Comparison of ENCODE assay signal across 13 mouse cellular contexts in genomic region chr9:66581694-66582093, GRCm38 (mm10).
"Had no signal": no experiment of that assay in that cellular context is flagged by ENCODE, and none has a peak within 500 bp of the region (broad histone marks: within the 10 kb centered on the region; RNA-seq: fewer than 3 reads in every experiment).

No protein-coding gene starts in this region.

- H3K27ac ChIP-seq: limb, embryonic 10.5 days; liver, embryonic 15.5 days; midbrain, embryonic 10.5 days; neural tube, embryonic 15.5 days had no signal

- ATAC-seq: lung, postnatal 0 days had no signal

- H3K4me3 ChIP-seq: limb, embryonic 10.5 days; liver, embryonic 15.5 days; midbrain, embryonic 10.5 days; myocyte; neural tube, embryonic 15.5 days had no signal

- DNase-seq: kidney, postnatal 25 days; layer of hippocampus, adult 9-11 months; lung, adult 2 months; lung, postnatal 4 days; midbrain, embryonic 14.5 days; right cerebral cortex, postnatal 4 days; thymus, postnatal 36 days had no signal

- H3K27me3 ChIP-seq: liver, embryonic 15.5 days; neural tube, embryonic 15.5 days had no signal
